Mouse (Mus musculus): ENCODE results near the gene 2900011O08Rik. TPM values are rescaled to one million over a fixed set of nuclear protein-coding genes. Genes with fewer than 3 reads are reported as not detected.

2900011O08Rik gene
- polyA plus RNA-seq, 1 experiment: not detected

DNA sequence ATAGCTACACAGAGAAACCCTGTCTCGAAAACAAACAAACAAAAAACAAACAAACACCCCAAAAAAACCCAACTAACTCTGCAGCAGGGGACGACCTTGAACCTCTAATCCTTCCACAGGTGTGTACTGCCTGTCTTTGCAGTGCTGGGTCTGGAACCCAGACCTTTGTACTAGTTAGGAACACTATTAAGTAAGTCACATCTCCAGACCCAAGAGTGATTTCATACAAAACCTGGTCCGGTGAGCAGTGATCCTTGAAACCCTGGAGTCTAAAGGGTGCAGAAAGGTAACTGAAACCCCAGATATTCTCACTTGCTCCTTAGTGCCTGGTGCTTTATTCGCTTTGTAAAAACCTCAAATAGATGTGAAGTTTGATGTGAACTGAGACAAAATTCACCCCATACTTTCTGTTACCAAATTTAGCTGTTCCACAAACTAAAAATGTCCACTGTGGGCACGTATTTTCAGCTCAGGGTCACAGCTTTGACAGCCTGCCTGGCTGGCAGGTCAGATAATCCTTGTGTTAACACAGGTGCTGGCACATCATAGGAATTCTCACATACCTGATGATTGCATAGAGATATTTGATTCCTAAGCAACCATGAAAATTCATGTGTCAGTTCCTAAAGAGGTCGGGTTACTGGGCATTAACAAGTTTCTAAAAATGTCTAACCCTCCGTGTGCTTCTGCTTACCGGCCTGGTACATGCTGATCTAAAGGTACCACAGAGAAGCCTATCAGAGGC is 17.2 kb downstream of the 2900011O08Rik start:
- H3K27me3 ChIP-seq (ENCODE audit: control insufficient read depth): no peaks in the 10 kb centered on the region
- TF ChIP-seq TAL1 (IDR thresholded peaks at IDR 0.05; ENCODE audit: low read length) (no peak), GATA1 (IDR thresholded peaks at IDR 0.05; ENCODE audit: low read length) (no peak)
- no peaks in the 10 kb centered on the region for H3K36me3 ChIP-seq (ENCODE audit: control insufficient read depth)
- H3K4me1 ChIP-seq (ENCODE audit: control insufficient read depth): no peaks in the 10 kb centered on the region
- no peak overlapping the region for H3K4me3 ChIP-seq (replicated peaks)
- H3K9me3 ChIP-seq (ENCODE audit: control insufficient read depth, low read length): no peaks in the 10 kb centered on the region

DNA sequence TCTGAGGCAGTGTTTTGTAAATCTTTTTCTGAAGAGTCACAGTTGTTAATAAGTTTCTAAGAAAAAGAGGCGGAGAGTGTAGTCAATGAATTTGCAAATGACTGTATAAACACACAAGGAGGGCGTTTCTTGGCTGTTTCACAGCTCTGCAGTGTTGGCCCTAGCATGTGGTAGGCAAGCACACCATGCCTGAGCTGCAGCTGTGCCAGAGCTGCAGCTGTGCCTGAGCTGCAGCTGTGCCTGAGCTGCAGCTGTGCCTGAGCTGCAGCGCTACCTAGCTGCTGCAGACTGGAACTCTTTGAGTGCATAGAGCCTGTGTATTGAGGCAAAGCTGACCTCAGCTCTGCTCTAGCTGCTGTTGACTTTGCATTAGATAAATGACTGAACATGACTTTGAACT is 17.8 kb downstream of the 2900011O08Rik start:
- no peak overlapping the region for H3K4me3 ChIP-seq (replicated peaks)
- H3K27me3 ChIP-seq (ENCODE audit: control insufficient read depth): no peaks in the 10 kb centered on the region
- H3K4me1 ChIP-seq (ENCODE audit: control insufficient read depth): no peaks in the 10 kb centered on the region
- TF ChIP-seq GATA1 (IDR thresholded peaks at IDR 0.05; ENCODE audit: low read length): no peak
- H3K36me3 ChIP-seq (ENCODE audit: control insufficient read depth): no peaks in the 10 kb centered on the region
- no peaks in the 10 kb centered on the region for H3K9me3 ChIP-seq (ENCODE audit: control insufficient read depth, low read length)

DNA sequence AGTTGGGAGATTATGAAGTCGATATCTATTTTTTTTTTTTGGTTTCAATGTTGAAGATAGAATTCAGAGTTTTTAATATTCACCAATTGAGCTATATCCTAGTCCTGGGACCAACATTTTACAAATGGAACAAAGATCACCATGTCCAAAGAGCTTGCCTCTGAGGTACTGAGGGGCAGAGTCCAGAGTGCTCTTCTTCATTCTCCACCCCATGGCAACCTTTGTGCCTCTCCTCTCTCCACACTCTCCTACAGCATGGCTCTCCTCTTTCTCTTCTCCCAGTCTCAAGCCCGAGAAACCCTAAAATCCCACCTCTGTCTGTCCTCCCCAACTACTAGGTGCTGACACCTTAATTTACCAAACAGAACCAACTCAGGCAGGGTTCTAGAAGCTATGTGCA is 18.3 kb downstream of the 2900011O08Rik start:
- no peaks in the 10 kb centered on the region for H3K27me3 ChIP-seq (ENCODE audit: control insufficient read depth)
- H3K4me3 ChIP-seq (replicated peaks): no peak overlapping the region
- no peak for TF ChIP-seq GATA1 (IDR thresholded peaks at IDR 0.05; ENCODE audit: low read length)
- no peak for TF ChIP-seq TAL1 (IDR thresholded peaks at IDR 0.05; ENCODE audit: low read length)
- no peaks in the 10 kb centered on the region for H3K4me1 ChIP-seq (ENCODE audit: control insufficient read depth)
- no peaks in the 10 kb centered on the region for H3K9me3 ChIP-seq (ENCODE audit: control insufficient read depth, low read length)
- H3K36me3 ChIP-seq (ENCODE audit: control insufficient read depth): no peaks in the 10 kb centered on the region

DNA sequence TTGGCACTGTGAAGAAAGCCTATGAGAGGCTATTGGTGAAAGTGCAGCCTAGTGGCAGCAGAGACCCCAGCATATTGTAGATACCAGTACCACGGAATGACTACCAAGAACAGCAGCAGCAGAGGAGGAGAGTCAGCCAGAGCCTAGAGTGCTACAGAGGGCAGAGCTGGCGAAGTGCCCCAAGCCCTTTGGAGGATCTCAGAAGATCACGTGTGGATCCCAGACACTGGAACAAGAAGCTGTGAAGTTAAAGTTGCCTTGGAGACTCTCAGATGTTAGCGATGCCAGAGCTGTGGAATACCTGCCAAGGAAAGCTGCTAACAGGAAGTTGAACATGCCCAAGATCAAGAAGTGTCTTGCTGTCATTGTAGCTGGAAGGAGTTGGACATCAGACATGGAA is 18.9 kb downstream of the 2900011O08Rik start:
- Histone ChIP-seq H3K9me3 (ENCODE audit: control insufficient read depth, low read length) (no peaks in the 10 kb centered on the region), H3K36me3 (ENCODE audit: control insufficient read depth) (no peaks in the 10 kb centered on the region), H3K4me3 (replicated peaks) (no peak overlapping the region), H3K27me3 (ENCODE audit: control insufficient read depth) (no peaks in the 10 kb centered on the region), H3K4me1 (ENCODE audit: control insufficient read depth) (no peaks in the 10 kb centered on the region)
- no peak for TF ChIP-seq GATA1 (IDR thresholded peaks at IDR 0.05; ENCODE audit: low read length)
- TF ChIP-seq TAL1 (IDR thresholded peaks at IDR 0.05; ENCODE audit: low read length): no peak

DNA sequence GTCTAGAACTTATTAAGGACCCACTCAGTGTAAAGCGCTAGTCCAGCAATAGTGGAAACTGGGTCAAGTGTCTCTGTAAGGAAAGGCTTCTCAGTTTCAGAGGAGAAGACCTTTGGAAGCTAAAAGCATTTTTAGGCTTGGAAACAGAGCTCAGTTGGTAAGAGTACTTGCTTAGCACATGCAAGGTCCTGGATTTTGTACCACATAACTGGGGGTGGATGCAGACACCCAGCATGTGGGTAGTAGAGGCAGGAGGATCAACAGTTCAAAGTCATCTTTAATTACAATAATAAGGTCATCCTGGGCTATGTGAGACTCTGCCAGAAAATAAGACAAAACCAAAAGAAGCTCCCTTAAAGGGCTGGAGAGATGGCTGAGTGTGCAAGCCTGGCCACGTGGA is 21.7 kb downstream of the 2900011O08Rik start:
- no peaks in the 10 kb centered on the region for H3K36me3 ChIP-seq (ENCODE audit: control insufficient read depth)
- H3K27me3 ChIP-seq (ENCODE audit: control insufficient read depth): no peaks in the 10 kb centered on the region
- no peaks in the 10 kb centered on the region for H3K9me3 ChIP-seq (ENCODE audit: control insufficient read depth, low read length)
- TF ChIP-seq TAL1 (IDR thresholded peaks at IDR 0.05; ENCODE audit: low read length) (no peak), GATA1 (IDR thresholded peaks at IDR 0.05; ENCODE audit: low read length) (no peak)
- no peak overlapping the region for H3K4me3 ChIP-seq (replicated peaks)
- H3K4me1 ChIP-seq (ENCODE audit: control insufficient read depth): no peaks in the 10 kb centered on the region

DNA sequence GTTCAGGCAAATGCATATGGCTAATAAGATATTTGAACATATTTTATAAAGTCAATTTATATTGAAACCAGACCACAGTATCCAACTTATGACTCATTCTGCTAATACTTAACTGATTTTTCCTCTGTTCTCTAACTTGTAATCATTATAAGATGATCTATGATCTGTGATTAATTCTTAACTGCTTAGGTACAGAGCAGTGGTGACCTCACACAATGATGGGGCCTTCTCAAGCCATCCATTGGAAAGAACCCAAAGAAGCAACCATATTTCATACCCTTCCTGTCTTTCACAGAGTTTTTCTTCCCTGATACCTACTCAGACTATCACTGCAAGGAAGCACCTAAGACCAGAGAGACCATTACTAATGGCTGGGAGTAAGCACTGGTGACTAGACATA is 22.3 kb downstream of the 2900011O08Rik start:
- H3K9me3 ChIP-seq (ENCODE audit: control insufficient read depth, low read length): no peaks in the 10 kb centered on the region
- H3K4me3 ChIP-seq (replicated peaks): no peak overlapping the region
- H3K4me1 ChIP-seq (ENCODE audit: control insufficient read depth): no peaks in the 10 kb centered on the region
- no peaks in the 10 kb centered on the region for H3K27me3 ChIP-seq (ENCODE audit: control insufficient read depth)
- TF ChIP-seq TAL1 (IDR thresholded peaks at IDR 0.05; ENCODE audit: low read length) (no peak), GATA1 (IDR thresholded peaks at IDR 0.05; ENCODE audit: low read length) (no peak)
- H3K36me3 ChIP-seq (ENCODE audit: control insufficient read depth): no peaks in the 10 kb centered on the region

DNA sequence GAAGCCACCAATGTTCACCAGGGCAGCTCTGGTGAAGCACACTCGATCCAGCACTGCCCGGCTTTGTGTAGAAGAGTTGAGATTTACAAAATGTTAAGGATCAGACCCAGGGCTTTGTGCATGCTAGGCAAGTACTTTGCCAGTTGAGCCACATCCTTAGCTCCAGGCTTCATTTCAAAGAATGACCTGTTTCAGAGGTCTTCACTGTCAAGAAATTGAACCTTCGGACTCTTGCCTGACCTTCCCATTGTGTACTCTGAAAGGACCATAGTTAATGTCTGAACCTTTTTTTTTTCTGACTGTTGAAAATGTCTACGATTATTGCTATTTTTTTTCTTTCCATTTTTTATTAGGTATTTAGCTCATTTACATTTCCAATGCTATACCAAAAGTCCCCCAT is 23.6 kb downstream of the 2900011O08Rik start:
- Histone ChIP-seq H3K36me3 (ENCODE audit: control insufficient read depth) (no peaks in the 10 kb centered on the region), H3K27me3 (ENCODE audit: control insufficient read depth) (no peaks in the 10 kb centered on the region), H3K4me3 (replicated peaks) (no peak overlapping the region), H3K9me3 (ENCODE audit: control insufficient read depth, low read length) (no peaks in the 10 kb centered on the region), H3K4me1 (ENCODE audit: control insufficient read depth) (no peaks in the 10 kb centered on the region)
- TF ChIP-seq GATA1 (IDR thresholded peaks at IDR 0.05; ENCODE audit: low read length) (no peak), TAL1 (IDR thresholded peaks at IDR 0.05; ENCODE audit: low read length) (no peak)

DNA sequence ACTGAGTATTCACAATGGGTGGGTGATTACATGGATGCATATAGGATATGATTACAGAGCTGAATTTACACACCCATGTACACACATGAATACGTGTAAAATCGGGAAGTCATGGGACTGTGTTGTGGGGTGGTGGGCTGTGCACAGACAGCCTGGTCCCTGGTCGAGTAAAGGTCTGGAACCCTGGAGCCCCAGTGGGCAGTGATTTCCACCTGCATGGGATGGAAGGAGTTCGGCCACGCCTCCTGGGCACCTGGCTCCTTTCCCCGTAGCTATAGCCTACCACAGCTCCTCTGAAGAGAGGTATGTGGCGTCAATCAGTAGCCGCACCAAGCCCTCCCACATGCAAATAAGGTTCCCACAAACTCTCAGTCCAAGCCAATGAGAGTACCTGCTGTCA is 30.9 kb downstream of the 2900011O08Rik start:
- no peaks in the 10 kb centered on the region for H3K4me1 ChIP-seq (ENCODE audit: control insufficient read depth)
- H3K27me3 ChIP-seq (ENCODE audit: control insufficient read depth): no peaks in the 10 kb centered on the region
- no peak for TF ChIP-seq TAL1 (IDR thresholded peaks at IDR 0.05; ENCODE audit: low read length)
- TF ChIP-seq GATA1 (IDR thresholded peaks at IDR 0.05; ENCODE audit: low read length): no peak
- no peaks in the 10 kb centered on the region for H3K36me3 ChIP-seq (ENCODE audit: control insufficient read depth)
- H3K4me3 ChIP-seq (replicated peaks): no peak overlapping the region
- no peaks in the 10 kb centered on the region for H3K9me3 ChIP-seq (ENCODE audit: control insufficient read depth, low read length)

DNA sequence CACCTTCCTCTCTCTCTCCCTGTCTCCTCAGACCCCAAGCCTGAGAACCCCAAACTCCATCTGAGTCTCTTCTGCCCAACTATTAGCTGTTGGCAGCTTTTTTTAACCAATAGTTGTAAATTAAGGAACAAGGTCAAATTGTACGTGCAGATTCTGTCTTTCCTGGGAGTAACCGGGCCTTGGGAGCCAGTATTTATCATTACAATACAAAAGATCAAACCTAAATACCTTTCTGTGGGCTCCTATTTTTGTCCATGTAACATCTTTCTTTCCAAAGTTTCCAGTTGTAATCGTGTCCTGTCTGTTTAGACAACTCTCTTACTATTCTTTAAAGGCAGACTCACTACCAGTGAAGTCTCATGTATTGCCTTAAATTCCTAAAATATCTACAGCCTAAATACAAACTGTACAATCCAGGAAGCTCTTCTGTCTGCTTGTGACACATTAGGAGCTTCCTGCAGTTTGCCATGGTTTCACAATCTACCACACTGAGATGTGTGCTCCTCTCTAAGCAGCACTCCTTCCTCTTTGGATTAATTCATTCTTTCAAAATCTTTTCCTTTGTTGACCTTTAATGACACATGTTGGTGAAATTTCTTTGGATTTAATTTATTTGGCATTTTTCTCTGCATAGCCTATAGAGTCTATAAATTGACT is 34.9 kb downstream of the 2900011O08Rik start:
- Histone ChIP-seq H3K9me3 (ENCODE audit: control insufficient read depth, low read length) (no peaks in the 10 kb centered on the region), H3K36me3 (ENCODE audit: control insufficient read depth) (no peaks in the 10 kb centered on the region), H3K27me3 (ENCODE audit: control insufficient read depth) (no peaks in the 10 kb centered on the region), H3K4me1 (ENCODE audit: control insufficient read depth) (no peaks in the 10 kb centered on the region), H3K4me3 (replicated peaks) (no peak overlapping the region)
- TF ChIP-seq TAL1 (IDR thresholded peaks at IDR 0.05; ENCODE audit: low read length): no peak
- TF ChIP-seq GATA1 (IDR thresholded peaks at IDR 0.05; ENCODE audit: low read length): no peak

All from erythroblast, embryonic 14.5 days (primary cell).